Comparison of ENCODE assay signal across 28 mouse cellular contexts in the genomic region with DNA sequence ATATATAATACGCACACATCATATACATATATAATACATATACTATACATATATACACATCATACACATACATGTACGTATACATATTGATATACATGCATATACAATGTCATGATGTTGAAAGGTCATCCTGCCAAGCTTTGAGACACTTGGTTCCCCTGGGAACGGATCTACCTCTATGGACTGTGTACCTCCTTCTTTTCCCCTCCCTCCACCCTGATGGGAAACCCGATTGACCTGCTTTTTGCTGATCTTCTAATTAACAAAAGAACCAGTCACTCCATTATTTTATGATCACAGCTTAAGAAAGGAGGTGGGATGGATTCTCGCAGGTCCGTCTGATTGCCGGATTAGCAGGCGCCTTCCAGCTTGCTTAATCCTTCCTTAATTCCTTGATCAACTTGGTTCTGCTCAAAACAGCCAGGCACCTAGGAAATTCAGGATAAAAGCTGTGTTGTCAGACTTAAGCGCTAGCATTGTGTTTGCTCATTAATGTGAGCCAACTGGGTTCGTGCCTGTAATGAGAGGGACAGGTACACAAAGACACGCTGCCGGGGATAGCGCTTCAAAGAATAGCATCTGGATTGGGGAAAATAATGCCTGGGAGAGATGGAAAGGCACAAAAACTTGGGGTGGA.
DNase-seq lines count a peak whose midpoint lies in the region; ATAC-seq and TF ChIP-seq lines count a peak whose summit lies in the region.
"Had no signal": no experiment of that assay in that cellular context is flagged by ENCODE, and none has a peak within 500 bp of the region (broad histone marks: within the 10 kb centered on the region; RNA-seq: fewer than 3 reads in every experiment).

No protein-coding gene starts in this region.

- peak; percentile 44; the same call in 1 of the 2 replicates for ATAC-seq in midbrain, embryonic 12.5 days (ENCODE audit: low FRiP score, low read depth)
- ATAC-seq in midbrain, embryonic 15.5 days (replicated peaks), result no peak; the same call in 1 of the 2 replicates
- ATAC-seq in forebrain, embryonic 13.5 days, result peak; percentile 21; the same call in 1 of the 2 replicates
- no peak for ATAC-seq in midbrain, embryonic 14.5 days (ENCODE audit: low FRiP score, low TSS enrichment)
- ATAC-seq in neural tube, embryonic 15.5 days (ENCODE audit: low FRiP score), result no peak
- ATAC-seq: intestine, postnatal 0 days had no signal

- no peak for TF ChIP-seq CTCF in gastrocnemius, adult 2 months (IDR thresholded peaks at IDR 0.05)

- intact Hi-C loops in gastrocnemius, adult 2 months (cut with DNase I), result no loop called here

- no peak overlapping the region; the same call in 1 of the 2 replicates for H3K27ac ChIP-seq in midbrain, embryonic 12.5 days (replicated peaks)
- no peak overlapping the region for H3K27ac ChIP-seq in midbrain, embryonic 15.5 days
- H3K27ac ChIP-seq in forebrain, embryonic 13.5 days, result no peak overlapping the region
- peak overlapping the region; percentile 26; the same call in 1 of the 2 replicates for H3K27ac ChIP-seq in midbrain, embryonic 14.5 days (replicated peaks; ENCODE audit: low read depth, low read length)
- H3K27ac ChIP-seq in neural tube, embryonic 15.5 days (replicated peaks), result no peak overlapping the region
- no peak overlapping the region for H3K27ac ChIP-seq in gastrocnemius, adult 2 months
- H3K27ac ChIP-seq: embryonic facial prominence, embryonic 15.5 days; heart, adult 2 months; heart, embryonic 13.5 days; hindbrain, embryonic 14.5 days; liver, embryonic 14.5 days; neural tube, embryonic 13.5 days had no signal

- H3K36me3 ChIP-seq in midbrain, embryonic 12.5 days, result no peaks in the 10 kb centered on the region
- no peaks in the 10 kb centered on the region for H3K36me3 ChIP-seq in midbrain, embryonic 15.5 days (replicated peaks)
- no peaks in the 10 kb centered on the region for H3K36me3 ChIP-seq in forebrain, embryonic 13.5 days (ENCODE audit: poor library complexity, severe bottlenecking)
- H3K36me3 ChIP-seq in midbrain, embryonic 14.5 days (ENCODE audit: control insufficient read depth, insufficient read depth, low read length), result no peaks in the 10 kb centered on the region
- no peaks in the 10 kb centered on the region for H3K36me3 ChIP-seq in neural tube, embryonic 15.5 days
- H3K36me3 ChIP-seq: embryonic facial prominence, embryonic 15.5 days; heart, embryonic 13.5 days; neural tube, embryonic 13.5 days had no signal

- H3K9me3 ChIP-seq in midbrain, embryonic 12.5 days, result peaks cover 5% of the 10 kb centered on the region; the same call in 1 of the 2 replicates
- H3K9me3 ChIP-seq in midbrain, embryonic 15.5 days, result no peaks in the 10 kb centered on the region
- H3K9me3 ChIP-seq in forebrain, embryonic 13.5 days (replicated peaks), result no peaks in the 10 kb centered on the region
- no peaks in the 10 kb centered on the region for H3K9me3 ChIP-seq in midbrain, embryonic 14.5 days (ENCODE audit: control insufficient read depth, low read length)
- no peaks in the 10 kb centered on the region for H3K9me3 ChIP-seq in neural tube, embryonic 15.5 days (replicated peaks)
- H3K9me3 ChIP-seq: embryonic facial prominence, embryonic 15.5 days; heart, embryonic 13.5 days; neural tube, embryonic 13.5 days had no signal

- no peaks in the 10 kb centered on the region for H3K27me3 ChIP-seq in midbrain, embryonic 12.5 days
- H3K27me3 ChIP-seq in midbrain, embryonic 15.5 days (replicated peaks), result no peaks in the 10 kb centered on the region
- H3K27me3 ChIP-seq in forebrain, embryonic 13.5 days, result 0 out of 2 replicates have a peak, but pooled peaks cover 2% of the 10 kb centered on the region
- H3K27me3 ChIP-seq in midbrain, embryonic 14.5 days (ENCODE audit: control insufficient read depth, insufficient read depth, low read length), result no peaks in the 10 kb centered on the region
- no peaks in the 10 kb centered on the region for H3K27me3 ChIP-seq in neural tube, embryonic 15.5 days (replicated peaks)
- H3K27me3 ChIP-seq: embryonic facial prominence, embryonic 15.5 days; heart, embryonic 13.5 days; neural tube, embryonic 13.5 days had no signal

- peak; percentile 49 for DNase-seq in midbrain, embryonic 14.5 days
- DNase-seq in layer of hippocampus, adult 9-11 months, result no peak
- DNase-seq in gastrocnemius, adult 2 months, result no peak
- DNase-seq: adrenal gland, postnatal 36 days; B cell, adult 2 months; cerebellum, adult 8-10 months; cerebellum, postnatal 36 days; gastrocnemius, postnatal 36 days; heart, adult 2 months; heart, postnatal 10 days; kidney, adult 9 months; kidney, postnatal 14 days; liver; lung, adult 2 months; lung, postnatal 10 days; right cerebral cortex, adult 18-20 months; spleen, adult 18-20 months; thymus, postnatal 25 days had no signal

- H3K4me1 ChIP-seq in midbrain, embryonic 12.5 days, result 0 out of 2 replicates have a peak, but pooled peaks cover 9% of the 10 kb centered on the region
- H3K4me1 ChIP-seq in midbrain, embryonic 15.5 days, result 0 out of 2 replicates have a peak, but pooled peaks cover 8% of the 10 kb centered on the region
- H3K4me1 ChIP-seq in forebrain, embryonic 13.5 days, result peaks cover 7% of the 10 kb centered on the region; the same call in 1 of the 2 replicates
- H3K4me1 ChIP-seq in midbrain, embryonic 14.5 days (ENCODE audit: control insufficient read depth, insufficient read depth, low read length), result no peaks in the 10 kb centered on the region; the same call in 1 of the 2 replicates
- H3K4me1 ChIP-seq in neural tube, embryonic 15.5 days, result no peaks in the 10 kb centered on the region
- H3K4me1 ChIP-seq: embryonic facial prominence, embryonic 15.5 days; heart, embryonic 13.5 days; neural tube, embryonic 13.5 days had no signal

- H3K9ac ChIP-seq in midbrain, embryonic 12.5 days (replicated peaks), result no peak overlapping the region
- no peak overlapping the region for H3K9ac ChIP-seq in midbrain, embryonic 15.5 days
- no peak overlapping the region for H3K9ac ChIP-seq in forebrain, embryonic 13.5 days
- no peak overlapping the region for H3K9ac ChIP-seq in midbrain, embryonic 14.5 days (replicated peaks; ENCODE audit: low read length)
- no peak overlapping the region for H3K9ac ChIP-seq in neural tube, embryonic 15.5 days (replicated peaks)
- H3K9ac ChIP-seq: embryonic facial prominence, embryonic 15.5 days; heart, embryonic 13.5 days; hindbrain, embryonic 14.5 days; liver, embryonic 14.5 days; neural tube, embryonic 13.5 days had no signal

- no peak overlapping the region for H3K4me3 ChIP-seq in midbrain, embryonic 12.5 days
- H3K4me3 ChIP-seq in midbrain, embryonic 15.5 days, result no peak overlapping the region
- no peak overlapping the region for H3K4me3 ChIP-seq in forebrain, embryonic 13.5 days
- H3K4me3 ChIP-seq in midbrain, embryonic 14.5 days (replicated peaks; ENCODE audit: low read depth, low read length), result no peak overlapping the region
- H3K4me3 ChIP-seq in neural tube, embryonic 15.5 days (replicated peaks), result no peak overlapping the region
- H3K4me3 ChIP-seq in gastrocnemius, adult 2 months, result no peak overlapping the region
- H3K4me3 ChIP-seq: embryonic facial prominence, embryonic 15.5 days; heart, adult 2 months; heart, embryonic 13.5 days; neural tube, embryonic 13.5 days had no signal

- WGBS in midbrain, embryonic 12.5 days, result 27% methylated on average over 13 of the region's 13 CpGs
- 28% methylated on average over 13 of the region's 13 CpGs for WGBS in midbrain, embryonic 15.5 days
- 14% methylated on average over 13 of the region's 13 CpGs for whole genome bisulfite sequencing in forebrain, embryonic 13.5 days
- 24% methylated on average over 13 of the region's 13 CpGs for WGBS in midbrain, embryonic 14.5 days
- WGBS in neural tube, embryonic 15.5 days, result 88% methylated on average over 13 of the region's 13 CpGs

- H3K4me2 ChIP-seq in midbrain, embryonic 12.5 days (replicated peaks), result no peak overlapping the region
- no peak overlapping the region for H3K4me2 ChIP-seq in midbrain, embryonic 15.5 days
- peak overlapping the region; percentile 10; the same call in 1 of the 2 replicates for H3K4me2 ChIP-seq in forebrain, embryonic 13.5 days
- H3K4me2 ChIP-seq in midbrain, embryonic 14.5 days (ENCODE audit: low read length), result no peak overlapping the region
- H3K4me2 ChIP-seq in neural tube, embryonic 15.5 days, result no peak overlapping the region
- H3K4me2 ChIP-seq: embryonic facial prominence, embryonic 15.5 days; heart, embryonic 13.5 days; hindbrain, embryonic 14.5 days; neural tube, embryonic 13.5 days had no signal

Comparison
In these comparisons a context has a peak if more than half of its experiments do, and no peak if none do; other contexts are left out.
1. ATAC-seq: peak in midbrain, embryonic 12.5 days (single experiment) and forebrain, embryonic 13.5 days (single experiment); none in midbrain, embryonic 15.5 days (single experiment), midbrain, embryonic 14.5 days (single experiment) and neural tube, embryonic 15.5 days (single experiment).